Mouse (Mus musculus) heart, adult 2 months (tissue): ENCODE data around the gene Exosc6.

ENCODE experiments used
- CTCF ChIP-seq: fragments of 200-600 bp; IDR thresholded peaks from 2 replicates; pipeline ENCODE4 v1.8.1; 2022; ENCODE audit warnings: antibody characterized with exemption, mild to moderate bottlenecking, moderate library complexity
- POLR2A ChIP-seq: fragments of 200-500 bp; IDR thresholded peaks from 2 replicates; pipeline ENCODE4 v1.6.1; 2011; ENCODE audit warnings: mild to moderate bottlenecking, low read depth, low read length, control low read depth; ENCODE audit not compliant: insufficient read depth

DNA sequence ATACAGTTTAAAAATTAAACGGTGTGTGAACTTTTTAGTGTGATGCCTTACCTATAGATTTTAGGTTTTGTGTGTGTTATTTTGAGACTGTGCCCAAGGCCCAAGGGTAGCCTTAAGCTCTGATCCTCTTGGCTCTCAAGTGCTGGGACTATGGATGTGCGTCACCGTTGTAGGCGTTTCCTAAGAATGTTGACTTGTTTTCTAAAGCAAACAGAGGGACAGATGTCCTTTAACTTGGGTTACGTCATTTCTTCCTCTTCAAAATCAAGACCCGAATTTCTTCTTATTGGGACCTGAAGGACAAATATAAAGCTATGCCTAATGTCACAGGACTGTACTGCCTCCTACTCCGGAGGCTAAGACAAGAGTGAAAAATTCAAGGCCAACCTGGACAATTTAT, 23.2 kb upstream of the Exosc6 start, which contains the start of gene Aars:
- TF ChIP-seq POLR2A (no peak), CTCF (no peak)
